Mouse (Mus musculus) duodenum, adult 2 months (tissue): ENCODE results near the gene Ddr1. TPM values are rescaled to one million over a fixed set of nuclear protein-coding genes. Genes with fewer than 3 reads are reported as not detected.

ENCODE experiments used
- polyA plus RNA-seq: library from polyadenylated mRNA; depleted of rRNA; stranded (reverse); fragments of >200 nt; gene quantifications from 2 replicates; pipeline ENCODE4 v1.2.3, GENCODE M21; 2012; ENCODE audit warnings: low replicate concordance; rRNA removed

Gene Ddr1
- 63.7 and 75.5 TPM in 2 replicates for polyA plus RNA-seq

GRCm38 (mm10) chr17:35704621-35705464 is at the start of gene Ddr1:
Ddr1 (minus strand) TSS chr17:35704621.

DNA sequence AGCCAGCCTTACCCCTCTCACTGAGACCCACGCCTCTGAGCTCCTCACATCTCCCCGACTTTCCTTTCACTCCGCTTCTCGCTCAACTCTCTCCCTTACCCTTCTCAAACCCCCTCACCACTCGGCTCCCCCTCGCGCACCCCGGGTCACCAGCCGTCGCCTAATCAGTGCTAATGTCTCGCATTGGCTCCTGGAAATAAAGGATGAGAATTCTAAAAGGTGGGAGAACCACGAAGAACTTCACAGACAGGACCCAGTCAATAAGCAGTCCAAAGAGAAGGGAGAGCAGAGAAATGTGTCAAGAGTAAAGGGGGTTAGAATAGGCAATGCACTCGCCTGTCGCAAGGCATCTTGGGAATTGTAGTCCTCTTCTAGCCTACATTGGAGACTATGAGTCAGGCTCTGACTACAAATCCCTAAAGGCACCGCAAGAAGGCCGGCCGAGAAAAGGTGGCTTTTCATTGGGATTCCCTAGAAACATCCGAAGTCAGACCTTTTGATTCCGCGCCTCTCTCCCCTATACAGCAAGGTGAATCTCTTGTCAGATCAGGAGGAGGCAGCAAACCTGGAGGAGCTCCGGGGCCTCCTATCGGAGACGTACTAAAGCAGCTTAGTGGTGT is 30.9 kb downstream of the Ddr1 start, which contains the start of gene Gtf2h4:
TSS of gene Gtf2h4 (minus strand) at position 324 of the 620 bp plus-strand sequence.

DNA sequence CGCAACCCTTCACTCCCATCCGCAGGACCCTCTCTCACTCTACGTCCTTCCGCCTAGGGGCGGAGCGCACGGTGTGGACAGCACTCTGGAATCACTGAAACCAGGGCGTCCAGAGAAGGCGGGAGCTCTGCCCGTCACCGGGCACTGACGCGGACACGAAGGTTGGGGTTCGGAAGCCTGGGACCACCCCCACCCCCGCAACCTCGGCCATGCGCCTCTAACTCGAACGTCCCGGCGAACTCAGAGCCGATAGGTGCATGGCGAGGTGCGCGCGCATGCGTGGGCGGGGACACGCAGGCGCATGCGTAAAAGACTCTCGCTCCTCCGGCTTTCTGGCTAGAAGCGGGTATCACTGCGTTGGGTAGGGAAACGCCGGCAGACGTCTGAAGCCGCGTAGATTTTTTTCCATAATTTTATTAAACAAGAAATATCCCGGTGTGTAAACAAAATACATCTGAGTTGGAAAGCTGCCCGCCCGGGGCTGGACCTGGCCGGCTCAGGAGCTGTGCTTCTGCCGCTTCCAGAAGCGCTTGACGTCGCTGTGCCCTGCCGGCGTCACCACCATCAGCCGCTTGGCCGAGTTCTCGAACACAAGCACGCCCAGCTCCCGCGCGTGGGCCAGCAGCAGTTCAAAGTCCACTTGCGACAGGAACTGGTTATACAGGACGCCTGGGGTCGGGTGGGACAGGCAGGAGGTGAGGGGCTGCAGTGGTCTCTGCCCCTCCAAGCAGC is 36.9 kb downstream of the Ddr1 start, which contains the start of gene Vars2:
TSS of gene Vars2 (minus strand) at position 259 of the 732 bp plus-strand sequence.

DNA sequence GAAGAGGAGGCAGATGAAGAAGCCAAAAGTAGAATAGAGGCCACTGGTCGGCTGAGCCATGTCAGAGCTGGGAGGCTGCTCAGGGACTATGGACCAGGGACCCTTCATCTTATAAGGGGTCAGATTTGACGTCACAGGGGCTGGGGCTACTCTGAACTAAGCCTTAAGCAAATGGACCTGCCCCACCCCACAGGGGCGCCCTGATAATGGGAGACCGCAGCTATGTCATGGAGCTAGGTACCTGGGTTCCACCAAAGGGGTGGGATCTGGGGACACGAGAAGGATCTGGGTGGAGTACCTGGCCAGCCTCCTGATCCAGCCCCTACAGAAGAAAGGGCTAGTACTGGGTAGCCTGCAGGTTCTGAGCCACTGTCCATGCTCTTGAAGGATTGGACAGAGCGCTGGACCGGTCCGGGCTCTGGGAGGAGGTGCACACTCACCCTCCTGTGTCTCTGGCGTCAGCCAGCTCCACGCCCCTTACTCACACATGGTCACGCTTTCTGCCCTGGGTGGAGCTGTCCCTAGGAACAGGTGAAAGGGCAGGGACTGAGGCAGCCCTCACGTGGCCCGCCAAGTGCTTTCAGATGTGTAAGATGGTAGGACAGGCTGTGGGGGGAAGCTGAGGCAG is 60.7 kb downstream of the Ddr1 start, which contains the start of gene Mucl3:
TSS of gene Mucl3 (minus strand) at position 87 of the 628 bp plus-strand sequence.

Other genes starting within 250 kb of the Ddr1 start
- 11.4 and 14.5 TPM in 2 replicates for gene H2-Q10, start 234.5 kb downstream of the Ddr1 start, polyA plus RNA-seq
- not detected in 2 replicates for gene Pou5f1, start 198.6 kb downstream of the Ddr1 start, polyA plus RNA-seq
- 8.0 and 16.7 TPM in 2 replicates for gene Tcf19, start 187.8 kb downstream of the Ddr1 start, polyA plus RNA-seq
- gene Cchcr1, start 187.5 kb downstream of the Ddr1 start, polyA plus RNA-seq, result 3.4 TPM in 2 replicates
- gene Psors1c2, start 171.4 kb downstream of the Ddr1 start, polyA plus RNA-seq, result 0.39 TPM in 1 of 2 replicates, not detected in the other
- gene Cdsn, start 152.5 kb downstream of the Ddr1 start, polyA plus RNA-seq, result 0.71 and 1.6 TPM in 2 replicates
- not detected in 2 replicates for gene 2300002M23Rik, start 137.2 kb downstream of the Ddr1 start, polyA plus RNA-seq
- gene Sfta2, start 103.1 kb downstream of the Ddr1 start, polyA plus RNA-seq, result 0.48 TPM in 1 of 2 replicates, not detected in the other
- 0.05 TPM in 1 of 2 replicates, not detected in the other for gene Gm9573, start 78.0 kb downstream of the Ddr1 start, polyA plus RNA-seq
- gene Mucl3, start 60.9 kb downstream of the Ddr1 start, polyA plus RNA-seq, result 0.17 and 64.7 TPM in 2 replicates
- gene Vars2, start 37.0 kb downstream of the Ddr1 start, polyA plus RNA-seq, result 32.7 and 37.8 TPM in 2 replicates
- 14.5 and 14.8 TPM in 2 replicates for gene Gtf2h4, start 30.9 kb downstream of the Ddr1 start, polyA plus RNA-seq
- gene Ier3, start 117.1 kb upstream of the Ddr1 start, polyA plus RNA-seq, result 20.3 and 22.3 TPM in 2 replicates
- 39.8 and 40.1 TPM in 2 replicates for gene Flot1, start 118.6 kb upstream of the Ddr1 start, polyA plus RNA-seq
- 105 and 114 TPM in 2 replicates for gene Tubb5, start 133.7 kb upstream of the Ddr1 start, polyA plus RNA-seq
- gene Mdc1, start 136.9 kb upstream of the Ddr1 start, polyA plus RNA-seq, result 1.4 and 3.0 TPM in 2 replicates
- gene Nrm, start 156.7 kb upstream of the Ddr1 start, polyA plus RNA-seq, result 13.6 and 21.1 TPM in 2 replicates
- gene Ppp1r18, start 161.0 kb upstream of the Ddr1 start, polyA plus RNA-seq, result 16.2 and 25.7 TPM in 2 replicates
- gene Dhx16, start 175.2 kb upstream of the Ddr1 start, polyA plus RNA-seq, result 36.5 and 59.4 TPM in 2 replicates
- gene 2310061I04Rik, start 192.8 kb upstream of the Ddr1 start, polyA plus RNA-seq, result 180 and 283 TPM in 2 replicates
- 47.1 and 64.0 TPM in 2 replicates for gene Atat1, start 205.5 kb upstream of the Ddr1 start, polyA plus RNA-seq
- gene Mrps18b, start 211.8 kb upstream of the Ddr1 start, polyA plus RNA-seq, result 74.3 and 76.9 TPM in 2 replicates
- gene Ppp1r10, start 211.8 kb upstream of the Ddr1 start, polyA plus RNA-seq, result 25.8 and 36.2 TPM in 2 replicates